Mouse (Mus musculus) neural tube, embryonic 11.5 days (tissue): ENCODE data around the gene Prdm16. TPM values are rescaled to one million over a fixed set of nuclear protein-coding genes. Genes with fewer than 3 reads are reported as not detected.

ENCODE experiments used
- ATAC-seq: fragments of 200-750 bp; cut with Nextera tagmentation; 2 replicates; pipeline ENCODE4 v1.8.0; 2017; ENCODE audit warnings: moderate number of reproducible peaks, mild to moderate bottlenecking, moderate TSS enrichment, moderate library complexity; ENCODE audit not compliant: insufficient read depth, low FRiP score, low TSS enrichment
- DNase-seq: peaks from one replicate; pipeline ENCODE4 v3.0.0-alpha.2; 2015; ENCODE audit warnings: low spot score
- H3K27ac ChIP-seq: fragments of 300-500 bp; sonication (generic); 2 replicates; pipeline ENCODE4 v1.5.1; 2014; ENCODE audit warnings: low read depth, mild to moderate bottlenecking, low read length
- H3K27me3 ChIP-seq: fragments of 300-500 bp; sonication (generic); 2 replicates; pipeline ENCODE4 v1.6.1; 2014; ENCODE audit warnings: mild to moderate bottlenecking, low read length, mixed read lengths; ENCODE audit not compliant: control insufficient read depth, insufficient read depth
- H3K36me3 ChIP-seq: fragments of 300-500 bp; sonication (generic); 2 replicates; pipeline ENCODE4 v1.6.1; 2014; ENCODE audit warnings: mild to moderate bottlenecking, low read length, moderate library complexity, mixed read lengths; ENCODE audit not compliant: control insufficient read depth, insufficient read depth
- H3K4me1 ChIP-seq: fragments of 300-500 bp; sonication (generic); 2 replicates; pipeline ENCODE4 v1.6.1; 2014; ENCODE audit warnings: low read length, mixed read lengths; ENCODE audit not compliant: control insufficient read depth, insufficient read depth
- H3K4me2 ChIP-seq: fragments of 300-500 bp; sonication (generic); 2 replicates; pipeline ENCODE4 v1.6.1; 2014; ENCODE audit warnings: low read depth, mild to moderate bottlenecking, moderate library complexity
- H3K4me3 ChIP-seq: fragments of 300-500 bp; sonication (generic); 2 replicates; pipeline ENCODE4 v1.5.1; 2014; ENCODE audit warnings: low read depth, low read length
- H3K9ac ChIP-seq: fragments of 300-500 bp; sonication (generic); 2 replicates; pipeline ENCODE4 v1.6.1; 2014; ENCODE audit warnings: mild to moderate bottlenecking, low read length
- H3K9me3 ChIP-seq: fragments of 300-500 bp; sonication (generic); 2 replicates; pipeline ENCODE4 v1.6.1; 2016; ENCODE audit warnings: low read length; ENCODE audit not compliant: control insufficient read depth
- WGBS: fragments of 180-500 bp; shearing (Covaris S2); extraction: QIAGEN DNeasy Blood & Tissue Kit; methylation state at CpG from one replicate; pipeline ENCODE4 v1.1.7; 2014; 5-methylcytosine and 5-hydroxymethylcytosine counted together
- polyA plus RNA-seq: library from polyadenylated mRNA; unstranded; fragments of >200 nt; fragmentation: Nextera tagmentation; extraction: Ambion mirVana; gene quantifications from 2 replicates; pipeline ENCODE4 v1.2.1, GENCODE M21; 2014

Gene Prdm16
- polyA plus RNA-seq, 1 experiment from 2014 or later = 10.9 TPM

- no peak for ATAC-seq
- Histone ChIP-seq H3K9ac (no peak overlapping the region), H3K27ac (no peak overlapping the region), H3K4me1 (peaks cover 20% of the 10 kb centered on the region), H3K4me3 (no peak overlapping the region), H3K36me3 (no peaks in the 10 kb centered on the region), H3K4me2 (no peak overlapping the region), H3K9me3 (no peaks in the 10 kb centered on the region), H3K27me3 (peaks cover 52% of the 10 kb centered on the region)
- WGBS = 79% methylated on average over 14 of the region's 14 CpGs
- DNase-seq = no peak
Observed at GRCm38 (mm10) chr4:154482695-154483094, 154.0 kb downstream of the Prdm16 start.

DNA sequence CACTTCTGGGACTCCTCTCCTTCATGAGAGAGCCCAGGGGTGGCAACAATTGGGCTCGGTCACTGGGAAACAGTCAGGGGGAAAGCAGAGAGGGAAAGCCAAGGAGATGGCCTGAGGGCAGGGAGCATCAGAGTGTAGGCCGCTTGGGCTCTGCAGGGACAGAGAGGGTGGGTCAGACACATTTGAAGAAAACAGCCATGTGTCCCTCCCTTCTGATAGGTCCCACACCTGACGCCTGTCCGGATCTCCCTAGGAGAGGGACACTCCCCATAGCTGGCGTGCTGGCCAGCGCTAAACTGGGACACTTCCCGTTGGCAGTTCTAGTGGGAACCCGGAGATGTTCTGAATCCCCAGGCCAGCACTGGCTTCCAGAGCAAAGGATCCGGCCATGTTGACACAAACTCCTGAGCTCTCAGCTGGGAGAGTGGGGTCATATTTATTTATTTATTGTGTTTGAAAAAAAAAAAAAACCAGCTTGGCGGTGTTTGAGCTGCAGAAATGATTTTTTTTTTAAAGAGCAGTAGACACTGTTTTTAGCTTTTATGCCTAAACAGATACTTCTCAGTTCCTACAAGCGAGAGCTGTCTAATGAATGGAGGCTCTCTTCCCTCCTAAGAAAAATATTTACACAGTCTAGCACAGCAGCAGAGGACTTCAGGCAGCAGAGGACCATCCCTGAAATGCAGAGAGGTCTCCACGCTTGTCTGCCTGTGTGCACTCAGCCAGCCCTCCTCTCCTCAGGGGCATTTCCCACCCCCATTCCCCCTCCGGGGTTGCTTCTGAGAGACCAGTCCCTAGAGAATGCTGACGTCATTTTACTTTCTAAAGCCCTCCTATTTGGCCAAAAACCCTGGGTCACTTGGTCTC, 154.7 kb downstream of the Prdm16 start:
- Histone ChIP-seq H3K4me1 (peaks cover 20% of the 10 kb centered on the region; the same call in 1 of the 2 replicates), H3K4me2 (no peak overlapping the region), H3K27me3 (peaks cover 49% of the 10 kb centered on the region), H3K36me3 (no peaks in the 10 kb centered on the region), H3K9ac (no peak overlapping the region), H3K27ac (no peak overlapping the region), H3K9me3 (no peaks in the 10 kb centered on the region), H3K4me3 (no peak overlapping the region)
- WGBS = 56% methylated on average over 14 of the region's 14 CpGs
- ATAC-seq (no peak), DNase-seq (no peak)

DNA sequence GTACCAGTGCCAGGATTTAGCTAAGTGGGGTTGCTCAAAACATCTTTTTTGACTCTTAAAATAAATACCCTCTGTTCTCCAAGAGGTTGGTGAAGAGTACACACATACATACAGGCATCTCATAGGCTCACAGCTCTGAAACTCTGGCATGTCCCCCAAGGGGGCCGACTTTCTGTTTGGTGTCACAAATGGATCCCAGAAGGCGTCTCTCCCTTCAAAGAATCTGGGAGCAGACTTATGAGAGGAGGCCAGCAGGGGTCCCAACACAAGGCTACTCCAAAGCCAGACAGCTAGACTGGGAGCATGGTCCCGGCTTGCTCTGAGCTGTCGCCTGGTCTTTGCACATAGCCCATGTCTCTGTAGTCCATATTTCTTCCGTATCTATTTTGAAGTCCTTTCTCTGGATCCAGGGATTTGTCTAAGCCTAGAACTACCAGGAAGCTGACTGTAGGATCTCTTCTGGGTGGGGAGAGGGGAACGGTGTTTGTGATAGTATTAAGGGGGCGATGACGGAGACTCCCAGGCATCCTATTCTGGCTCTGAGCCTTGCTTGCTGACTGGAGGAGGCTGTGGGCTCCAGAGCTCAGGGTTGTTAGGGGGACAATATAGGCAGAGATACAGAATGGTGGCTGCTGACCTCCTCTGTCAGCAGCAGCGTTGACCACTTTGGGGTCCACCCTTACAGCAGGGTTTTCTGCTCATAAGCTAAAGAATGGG, 156.0 kb downstream of the Prdm16 start:
- ATAC-seq (no peak), DNase-seq (no peak)
- H3K9me3 ChIP-seq = no peaks in the 10 kb centered on the region
- peaks cover 20% of the 10 kb centered on the region; the same call in 1 of the 2 replicates for H3K4me1 ChIP-seq
- no peak overlapping the region for H3K4me2 ChIP-seq
- no peak overlapping the region for H3K9ac ChIP-seq
- 75% methylated on average over 9 of the region's 9 CpGs for WGBS
- H3K27ac ChIP-seq = no peak overlapping the region
- peaks cover 61% of the 10 kb centered on the region for H3K27me3 ChIP-seq
- no peaks in the 10 kb centered on the region for H3K36me3 ChIP-seq
- H3K4me3 ChIP-seq = no peak overlapping the region

DNA sequence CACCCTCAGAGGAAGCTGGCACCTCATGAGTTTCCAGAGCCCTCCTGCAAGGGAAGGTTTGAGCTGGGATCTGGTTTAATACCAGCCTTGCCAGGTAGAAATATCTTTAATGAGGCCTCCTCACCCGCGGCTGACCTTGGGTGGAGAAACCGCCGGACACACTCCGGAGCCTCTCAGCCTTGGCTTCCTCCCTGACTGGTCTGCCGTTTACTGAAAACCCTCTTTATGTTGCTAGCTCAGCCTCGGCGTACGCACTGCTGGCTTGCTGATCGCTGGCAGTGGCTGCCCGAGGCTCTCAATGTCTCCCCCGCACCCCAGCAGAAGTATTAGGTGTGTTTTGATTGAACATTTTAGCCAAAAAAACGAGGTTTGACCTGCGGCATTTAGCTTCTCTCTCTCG, 156.5 kb downstream of the Prdm16 start:
- peaks cover 65% of the 10 kb centered on the region for H3K27me3 ChIP-seq
- H3K36me3 ChIP-seq = no peaks in the 10 kb centered on the region
- H3K4me2 ChIP-seq = no peak overlapping the region
- 67% methylated on average over 15 of the region's 15 CpGs for WGBS
- ATAC-seq = no peak
- no peak overlapping the region for H3K9ac ChIP-seq
- no peak overlapping the region for H3K4me3 ChIP-seq
- H3K4me1 ChIP-seq = peaks cover 20% of the 10 kb centered on the region; the same call in 1 of the 2 replicates
- H3K9me3 ChIP-seq = no peaks in the 10 kb centered on the region
- DNase-seq = no peak
- H3K27ac ChIP-seq = no peak overlapping the region

GRCm38 (mm10) chr4:154478933-154479613, 157.6 kb downstream of the Prdm16 start:
- ATAC-seq = no peak
- DNase-seq = no peak
- 94% methylated on average over 8 of the region's 8 CpGs for WGBS
- H3K9ac ChIP-seq = no peak overlapping the region
- H3K27ac ChIP-seq = no peak overlapping the region
- no peak overlapping the region for H3K4me2 ChIP-seq
- H3K4me1 ChIP-seq = peaks cover 22% of the 10 kb centered on the region
- H3K4me3 ChIP-seq = no peak overlapping the region
- peaks cover 75% of the 10 kb centered on the region for H3K27me3 ChIP-seq
- no peaks in the 10 kb centered on the region for H3K9me3 ChIP-seq
- no peaks in the 10 kb centered on the region for H3K36me3 ChIP-seq

DNA sequence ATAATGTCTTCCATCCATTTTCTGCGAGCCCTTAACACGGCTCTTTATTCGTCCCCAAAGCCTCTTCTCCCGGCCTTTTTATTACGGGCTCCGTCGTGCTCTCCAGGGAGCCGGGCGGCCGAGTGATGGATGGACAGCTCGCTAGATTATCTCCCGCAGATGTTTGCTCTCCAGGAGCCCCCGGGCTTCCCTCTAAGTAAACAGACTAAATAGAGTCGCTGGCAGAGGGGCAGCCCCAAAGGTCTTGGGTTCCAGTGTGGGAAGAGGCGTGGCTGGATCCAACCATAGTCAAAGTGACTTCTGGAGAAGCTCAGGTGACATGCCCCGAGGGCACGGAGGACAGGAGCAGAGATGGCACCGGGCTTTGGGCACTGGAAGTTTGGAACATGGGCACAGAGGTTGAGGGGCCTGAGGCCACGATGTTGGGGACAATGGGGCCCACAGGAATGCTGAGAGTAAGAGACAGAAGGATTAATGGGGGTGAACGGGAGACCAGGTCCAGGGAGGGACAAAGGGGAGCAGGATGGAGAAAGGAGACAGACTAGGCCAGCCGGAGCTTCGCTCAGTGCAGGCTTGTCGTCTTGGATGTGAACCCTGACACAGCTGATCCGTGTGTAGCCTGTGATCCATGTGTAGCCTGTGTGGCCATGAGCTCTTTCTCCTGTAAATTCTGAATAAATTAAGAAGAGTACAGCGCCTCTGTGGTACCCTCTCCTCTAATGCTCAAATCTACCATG, 162.9 kb downstream of the Prdm16 start:
- Histone ChIP-seq H3K27ac (peak overlapping the region; percentile 42; the same call in 1 of the 2 replicates), H3K36me3 (no peaks in the 10 kb centered on the region), H3K4me2 (peak overlapping the region; percentile 13), H3K9ac (no peak overlapping the region), H3K4me3 (no peak overlapping the region), H3K9me3 (no peaks in the 10 kb centered on the region), H3K27me3 (peaks cover 66% of the 10 kb centered on the region), H3K4me1 (peaks cover 42% of the 10 kb centered on the region)
- DNase-seq (peak; percentile 78), ATAC-seq (peak; percentile 45; the same call in 1 of the 2 replicates)
- WGBS = 9% methylated on average over 25 of the region's 25 CpGs

- H3K9me3 ChIP-seq = no peaks in the 10 kb centered on the region
- DNase-seq = peak; percentile 42
- H3K27ac ChIP-seq = peak overlapping the region; percentile 7
- H3K27me3 ChIP-seq = peaks cover 61% of the 10 kb centered on the region
- no peak for ATAC-seq
- WGBS = 7% methylated on average over 8 of the region's 8 CpGs
- H3K9ac ChIP-seq = no peak overlapping the region
- H3K4me2 ChIP-seq = 0 out of 2 replicates have a peak overlapping the region, but pooled peaks have one; percentile 10
- no peaks in the 10 kb centered on the region for H3K36me3 ChIP-seq
- peaks cover 38% of the 10 kb centered on the region for H3K4me1 ChIP-seq
- H3K4me3 ChIP-seq = no peak overlapping the region
Observed at GRCm38 (mm10) chr4:154472569-154472968, 164.1 kb downstream of the Prdm16 start.
